Mouse (Mus musculus): ENCODE data around the gene Bmper. TPM values are rescaled to one million over a fixed set of nuclear protein-coding genes. Genes with fewer than 3 reads are reported as not detected.

Bmper gene
- polyA plus RNA-seq, 1 experiment from 2014 or later: 0.72 TPM

GRCm38 (mm10) chr9:23255841-23256240 lies 33.0 kb downstream of the Bmper start:
- TF ChIP-seq CTCF (IDR thresholded peaks at IDR 0.05; ENCODE audit: low read depth) (no peak), EP300 (IDR thresholded peaks at IDR 0.05; ENCODE audit: low read depth) (no peak)
- H3K4me1 ChIP-seq (ENCODE audit: insufficient read depth): no peaks in the 10 kb centered on the region
- ATAC-seq (no peak), DNase-seq (no peak)
- H3K27ac ChIP-seq (ENCODE audit: low read depth): no peak overlapping the region
- H3K36me3 ChIP-seq (replicated peaks; ENCODE audit: insufficient read depth, low read length): no peaks in the 10 kb centered on the region
- H3K4me2 ChIP-seq (ENCODE audit: low read depth, low read length): no peak overlapping the region
- no peak overlapping the region for H3K4me3 ChIP-seq (ENCODE audit: low read depth, low read length)
- H3K9me3 ChIP-seq (ENCODE audit: low read length): no peaks in the 10 kb centered on the region
- 78% methylated on average over 2 of the region's 2 CpGs for WGBS (ENCODE audit: insufficient replicate concordance)
- H3K9ac ChIP-seq (replicated peaks): no peak overlapping the region
- H3K27me3 ChIP-seq (ENCODE audit: insufficient read depth, low read length): no peaks in the 10 kb centered on the region

GRCm38 (mm10) chr9:23256576-23256975 lies 33.7 kb downstream of the Bmper start:
- WGBS (ENCODE audit: insufficient replicate concordance): 70% methylated on average over 2 of the region's 2 CpGs
- DNase-seq (no peak), ATAC-seq (no peak)
- Histone ChIP-seq H3K9me3 (ENCODE audit: low read length) (no peaks in the 10 kb centered on the region), H3K4me2 (ENCODE audit: low read depth, low read length) (no peak overlapping the region), H3K27me3 (ENCODE audit: insufficient read depth, low read length) (no peaks in the 10 kb centered on the region), H3K27ac (ENCODE audit: low read depth) (no peak overlapping the region), H3K9ac (replicated peaks) (no peak overlapping the region), H3K4me3 (ENCODE audit: low read depth, low read length) (no peak overlapping the region), H3K36me3 (replicated peaks; ENCODE audit: insufficient read depth, low read length) (no peaks in the 10 kb centered on the region), H3K4me1 (ENCODE audit: insufficient read depth) (no peaks in the 10 kb centered on the region)
- TF ChIP-seq CTCF (IDR thresholded peaks at IDR 0.05; ENCODE audit: low read depth) (no peak), EP300 (IDR thresholded peaks at IDR 0.05; ENCODE audit: low read depth) (no peak)

- 77% methylated on average over 3 of the region's 3 CpGs for WGBS (ENCODE audit: insufficient replicate concordance)
- Histone ChIP-seq H3K36me3 (replicated peaks; ENCODE audit: insufficient read depth, low read length) (no peaks in the 10 kb centered on the region), H3K9ac (replicated peaks) (no peak overlapping the region), H3K27me3 (ENCODE audit: insufficient read depth, low read length) (no peaks in the 10 kb centered on the region), H3K4me2 (ENCODE audit: low read depth, low read length) (no peak overlapping the region), H3K4me1 (ENCODE audit: insufficient read depth) (no peaks in the 10 kb centered on the region), H3K9me3 (ENCODE audit: low read length) (no peaks in the 10 kb centered on the region), H3K27ac (ENCODE audit: low read depth) (no peak overlapping the region), H3K4me3 (ENCODE audit: low read depth, low read length) (no peak overlapping the region)
- no peak for DNase-seq
- no peak for ATAC-seq
- TF ChIP-seq CTCF (IDR thresholded peaks at IDR 0.05; ENCODE audit: low read depth) (no peak), EP300 (IDR thresholded peaks at IDR 0.05; ENCODE audit: low read depth) (no peak)
Measured at GRCm38 (mm10) chr9:23261834-23262233, 39.0 kb downstream of the Bmper start.

GRCm38 (mm10) chr9:23262851-23263250 lies 40.0 kb downstream of the Bmper start:
- H3K9ac ChIP-seq (replicated peaks): no peak overlapping the region
- H3K4me1 ChIP-seq (ENCODE audit: insufficient read depth): no peaks in the 10 kb centered on the region
- no peaks in the 10 kb centered on the region for H3K27me3 ChIP-seq (ENCODE audit: insufficient read depth, low read length)
- H3K4me2 ChIP-seq (ENCODE audit: low read depth, low read length): no peak overlapping the region
- DNase-seq (no peak), ATAC-seq (no peak)
- no peak overlapping the region for H3K27ac ChIP-seq (ENCODE audit: low read depth)
- H3K9me3 ChIP-seq (ENCODE audit: low read length): no peaks in the 10 kb centered on the region
- no peaks in the 10 kb centered on the region for H3K36me3 ChIP-seq (replicated peaks; ENCODE audit: insufficient read depth, low read length)
- 69% methylated on average over 7 of the region's 7 CpGs for WGBS (ENCODE audit: insufficient replicate concordance)
- H3K4me3 ChIP-seq (ENCODE audit: low read depth, low read length): no peak overlapping the region
- TF ChIP-seq CTCF (IDR thresholded peaks at IDR 0.05; ENCODE audit: low read depth) (no peak), EP300 (IDR thresholded peaks at IDR 0.05; ENCODE audit: low read depth) (no peak)

- Histone ChIP-seq H3K27me3 (ENCODE audit: insufficient read depth, low read length) (no peaks in the 10 kb centered on the region), H3K4me1 (ENCODE audit: insufficient read depth) (no peaks in the 10 kb centered on the region), H3K4me3 (ENCODE audit: low read depth, low read length) (no peak overlapping the region), H3K36me3 (replicated peaks; ENCODE audit: insufficient read depth, low read length) (no peaks in the 10 kb centered on the region), H3K4me2 (ENCODE audit: low read depth, low read length) (no peak overlapping the region), H3K9ac (replicated peaks) (no peak overlapping the region), H3K9me3 (ENCODE audit: low read length) (no peaks in the 10 kb centered on the region), H3K27ac (ENCODE audit: low read depth) (no peak overlapping the region)
- ATAC-seq (no peak), DNase-seq (no peak)
- WGBS (ENCODE audit: insufficient replicate concordance): 85% methylated on average over 4 of the region's 4 CpGs
- TF ChIP-seq EP300 (IDR thresholded peaks at IDR 0.05; ENCODE audit: low read depth) (no peak), CTCF (IDR thresholded peaks at IDR 0.05; ENCODE audit: low read depth) (no peak)
Measured at GRCm38 (mm10) chr9:23264471-23264870, 41.6 kb downstream of the Bmper start.

- TF ChIP-seq EP300 (IDR thresholded peaks at IDR 0.05; ENCODE audit: low read depth) (no peak), CTCF (IDR thresholded peaks at IDR 0.05; ENCODE audit: low read depth) (no peak)
- H3K27me3 ChIP-seq (ENCODE audit: insufficient read depth, low read length): no peaks in the 10 kb centered on the region
- H3K9me3 ChIP-seq (ENCODE audit: low read length): no peaks in the 10 kb centered on the region
- no peaks in the 10 kb centered on the region for H3K4me1 ChIP-seq (ENCODE audit: insufficient read depth)
- H3K36me3 ChIP-seq (replicated peaks; ENCODE audit: insufficient read depth, low read length): no peaks in the 10 kb centered on the region
- 52% methylated on average over 7 of the region's 7 CpGs for WGBS (ENCODE audit: insufficient replicate concordance)
- ATAC-seq: no peak
- H3K4me3 ChIP-seq (ENCODE audit: low read depth, low read length): no peak overlapping the region
- DNase-seq: no peak
- H3K9ac ChIP-seq (replicated peaks): no peak overlapping the region
- H3K4me2 ChIP-seq (ENCODE audit: low read depth, low read length): no peak overlapping the region
- H3K27ac ChIP-seq (ENCODE audit: low read depth): no peak overlapping the region
Measured at GRCm38 (mm10) chr9:23268609-23269008, 45.7 kb downstream of the Bmper start.

GRCm38 (mm10) chr9:23269087-23269486 lies 46.2 kb downstream of the Bmper start:
- H3K9me3 ChIP-seq (ENCODE audit: low read length): no peaks in the 10 kb centered on the region
- no peaks in the 10 kb centered on the region for H3K4me1 ChIP-seq (ENCODE audit: insufficient read depth)
- no peak overlapping the region for H3K27ac ChIP-seq (ENCODE audit: low read depth)
- no peak overlapping the region for H3K4me2 ChIP-seq (ENCODE audit: low read depth, low read length)
- ATAC-seq: no peak
- WGBS (ENCODE audit: insufficient replicate concordance): 40% methylated on average over 2 of the region's 2 CpGs
- no peak overlapping the region for H3K9ac ChIP-seq (replicated peaks)
- no peak for DNase-seq
- no peak overlapping the region for H3K4me3 ChIP-seq (ENCODE audit: low read depth, low read length)
- no peaks in the 10 kb centered on the region for H3K36me3 ChIP-seq (replicated peaks; ENCODE audit: insufficient read depth, low read length)
- H3K27me3 ChIP-seq (ENCODE audit: insufficient read depth, low read length): no peaks in the 10 kb centered on the region
- no peak for TF ChIP-seq EP300 (IDR thresholded peaks at IDR 0.05; ENCODE audit: low read depth)
- no peak for TF ChIP-seq CTCF (IDR thresholded peaks at IDR 0.05; ENCODE audit: low read depth)

Data from liver, postnatal 0 days (tissue).